Mouse (Mus musculus) mesoderm, embryonic 11.5 days (tissue): ENCODE measurements at regions not wholly inside any gene's neighbourhood (a gene's known extent, or its start where the extent isn't known, plus 50 kb on each side); places are given as distances from the start of the nearest gene placed in this dataset.
A peak's percentile ranks its signal among the peaks of the same experiment; 100 is the strongest.

Experiments used
- DNase-seq: peaks from one replicate; pipeline ENCODE4 v3.0.0-alpha.2; 2012; ENCODE audit warnings: low read depth, low spot score

DNA sequence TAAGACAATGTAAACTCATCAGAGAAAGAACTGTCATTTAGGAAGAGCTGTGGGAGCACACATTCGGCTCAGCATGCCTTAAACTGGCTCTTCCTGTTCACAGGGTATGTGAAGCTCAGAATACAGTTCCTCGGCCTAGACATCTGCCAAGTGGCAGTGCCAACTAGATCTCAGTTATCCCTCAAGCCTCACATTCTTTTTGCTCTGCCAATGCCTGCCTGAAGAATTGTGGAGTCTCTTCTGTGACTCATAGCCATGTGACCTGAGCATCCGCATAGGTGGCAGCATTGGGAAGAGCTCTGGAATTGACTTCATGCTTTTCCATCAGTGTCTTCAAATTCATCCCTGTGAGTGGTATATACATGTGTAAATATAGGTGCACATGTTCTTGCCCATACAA, 59.7 kb downstream of the Prlhr start:
- DNase-seq, result no peak

DNA sequence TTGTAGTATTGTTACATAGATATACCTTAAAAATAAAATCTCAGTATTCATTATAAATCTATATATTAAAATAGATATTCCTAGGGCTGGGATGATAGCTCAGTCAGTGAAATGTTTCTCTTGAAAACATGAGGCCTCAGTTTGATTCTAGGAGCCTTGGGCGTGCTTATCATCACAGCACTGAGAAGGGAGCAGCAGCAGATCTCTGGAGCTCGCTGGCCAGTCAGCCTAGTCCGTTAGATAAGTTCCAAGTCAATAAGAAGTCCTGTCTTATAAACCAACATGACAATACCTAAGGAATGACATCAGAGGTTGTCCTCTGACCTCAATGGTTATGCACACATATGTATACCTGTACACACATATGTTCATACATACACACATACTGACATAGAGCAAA, 68.7 kb downstream of the Prlhr start:
- no peak for DNase-seq

DNA sequence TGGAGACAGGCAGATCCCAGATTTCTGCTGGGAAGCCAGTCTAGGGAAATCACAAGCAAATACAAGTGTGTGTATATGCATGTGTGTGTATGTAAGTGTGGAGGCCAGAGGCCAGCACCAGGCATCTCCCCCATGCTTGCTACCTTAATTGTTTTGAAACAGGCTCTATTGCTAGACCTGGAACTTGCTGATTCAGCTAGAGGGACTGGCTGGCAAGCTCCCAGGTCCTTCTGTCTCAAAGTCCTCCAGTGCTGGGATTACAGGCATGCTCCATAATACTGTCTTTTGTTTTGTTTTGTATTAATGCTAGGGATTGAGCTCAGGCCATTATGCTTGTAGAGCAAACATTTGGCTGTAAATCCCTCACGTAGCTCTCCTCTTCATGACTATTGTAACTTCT, 70.4 kb downstream of the Prlhr start:
- DNase-seq, result no peak

DNA sequence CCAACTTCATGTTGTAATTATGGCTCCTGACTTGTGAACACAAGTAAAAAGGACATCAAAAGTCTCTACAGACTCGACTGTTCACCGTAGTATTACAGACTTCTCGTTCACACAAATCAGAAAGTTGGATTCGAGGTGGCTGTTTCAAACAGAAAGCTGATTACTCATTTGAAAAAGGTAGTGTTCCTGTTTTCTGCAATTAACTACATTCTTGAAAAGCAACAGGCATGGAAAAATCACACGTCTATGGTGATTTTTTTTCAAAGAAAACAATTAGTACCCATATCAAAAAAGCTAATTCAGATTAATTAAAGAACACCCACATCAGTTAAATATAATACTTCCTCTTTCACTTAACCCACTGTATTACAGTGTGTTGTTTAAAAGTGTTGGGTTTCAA, 71.5 kb downstream of the Prlhr start:
- DNase-seq, result no peak

DNA sequence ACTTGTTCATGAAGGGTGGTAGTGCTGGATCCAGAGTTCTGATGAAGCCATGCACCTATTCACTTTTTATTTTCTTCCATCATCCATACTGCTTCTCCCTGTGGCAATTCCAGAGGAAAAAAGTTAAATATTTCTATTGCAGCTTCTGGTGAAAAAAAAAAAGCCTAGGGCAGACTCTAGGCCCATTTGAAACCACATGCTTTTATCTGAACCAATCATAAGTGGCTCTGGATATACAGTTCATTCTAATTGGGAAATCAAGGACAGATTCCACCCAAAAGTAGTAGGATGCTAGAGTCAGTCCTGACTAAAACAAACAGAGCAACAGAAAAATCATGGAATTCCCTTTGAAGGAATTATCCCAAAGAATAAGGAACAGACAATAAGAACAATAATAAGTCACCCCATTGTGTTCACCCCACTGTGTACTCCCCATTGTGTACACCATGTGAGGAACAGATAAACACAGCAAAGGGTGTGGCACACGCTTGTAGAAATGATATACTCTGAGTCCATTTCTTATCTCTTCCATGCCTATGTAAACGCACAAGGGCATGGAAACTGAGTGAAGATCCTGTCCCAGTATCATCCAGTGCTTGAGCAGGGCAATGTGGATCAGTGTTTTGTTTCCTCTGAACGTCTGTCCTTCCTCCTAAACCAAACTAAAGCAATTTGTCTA, 81.4 kb downstream of the Prlhr start:
- DNase-seq, result no peak

DNA sequence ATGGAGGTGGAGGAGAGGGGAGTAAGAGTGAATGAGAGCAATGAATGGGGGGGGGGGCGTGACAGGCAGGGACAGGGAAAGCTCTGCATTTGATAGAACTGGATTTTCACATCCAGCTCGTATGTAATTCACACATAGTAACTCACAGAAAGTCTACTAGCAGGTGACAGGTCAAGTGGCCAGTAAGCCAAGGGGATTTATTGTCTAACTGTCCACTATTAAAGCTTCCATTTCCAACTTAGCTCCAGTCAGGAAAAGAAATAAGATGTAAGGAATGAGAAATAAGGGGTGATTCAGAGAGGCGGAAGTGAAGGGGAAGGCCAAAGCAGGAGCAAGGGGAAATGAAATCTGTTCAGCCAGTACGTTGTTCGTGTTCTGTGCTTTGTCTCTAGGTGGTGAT, 83.4 kb downstream of the Prlhr start:
- peak; percentile 17 for DNase-seq

DNA sequence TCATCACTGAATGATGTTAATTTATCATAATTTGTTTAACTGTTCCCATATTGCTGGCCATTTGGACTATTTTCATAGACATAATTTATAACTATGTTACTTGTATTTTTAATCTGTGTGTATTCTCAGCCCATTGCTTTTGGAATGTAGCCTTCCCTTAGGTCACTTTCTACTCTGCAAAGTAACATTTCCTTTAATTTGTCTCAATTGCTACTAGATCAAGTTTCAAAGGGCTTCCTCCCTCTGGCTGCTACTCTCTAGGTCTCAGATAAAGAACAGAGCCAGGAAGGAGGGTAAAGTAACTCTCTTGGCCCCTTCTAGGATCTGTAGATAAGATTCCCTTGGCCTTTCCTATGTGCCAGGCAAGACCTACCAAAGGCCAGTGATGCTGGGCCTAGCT, 85.4 kb downstream of the Prlhr start:
- DNase-seq, result no peak

DNA sequence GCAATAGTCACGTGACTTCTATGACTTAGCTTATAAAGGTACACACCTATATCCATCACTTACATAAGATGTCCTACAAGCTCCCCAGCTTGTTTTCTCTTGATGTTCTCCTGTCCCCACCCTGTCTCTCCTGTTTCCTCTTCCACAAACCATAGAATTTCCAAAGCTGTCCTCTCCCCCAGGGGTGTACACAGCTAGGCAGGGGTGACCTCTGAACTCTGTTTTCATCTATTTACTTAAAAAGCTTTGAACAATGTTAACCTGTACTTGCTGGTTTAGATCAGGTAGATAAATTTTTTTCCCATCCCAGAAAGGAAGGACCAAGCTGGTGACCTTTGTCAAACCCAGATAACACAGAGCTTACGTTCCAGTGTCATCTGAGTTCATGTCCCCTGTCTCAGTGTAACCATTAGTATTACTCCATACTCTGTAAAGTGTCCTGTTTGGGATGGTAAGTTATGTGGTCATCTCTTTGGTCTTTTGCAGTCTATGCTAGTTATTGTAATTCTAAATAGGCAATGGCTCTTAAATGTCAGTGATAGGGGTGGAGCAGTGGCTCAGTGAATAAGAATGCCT, 89.0 kb downstream of the Prlhr start:
- DNase-seq, result no peak

DNA sequence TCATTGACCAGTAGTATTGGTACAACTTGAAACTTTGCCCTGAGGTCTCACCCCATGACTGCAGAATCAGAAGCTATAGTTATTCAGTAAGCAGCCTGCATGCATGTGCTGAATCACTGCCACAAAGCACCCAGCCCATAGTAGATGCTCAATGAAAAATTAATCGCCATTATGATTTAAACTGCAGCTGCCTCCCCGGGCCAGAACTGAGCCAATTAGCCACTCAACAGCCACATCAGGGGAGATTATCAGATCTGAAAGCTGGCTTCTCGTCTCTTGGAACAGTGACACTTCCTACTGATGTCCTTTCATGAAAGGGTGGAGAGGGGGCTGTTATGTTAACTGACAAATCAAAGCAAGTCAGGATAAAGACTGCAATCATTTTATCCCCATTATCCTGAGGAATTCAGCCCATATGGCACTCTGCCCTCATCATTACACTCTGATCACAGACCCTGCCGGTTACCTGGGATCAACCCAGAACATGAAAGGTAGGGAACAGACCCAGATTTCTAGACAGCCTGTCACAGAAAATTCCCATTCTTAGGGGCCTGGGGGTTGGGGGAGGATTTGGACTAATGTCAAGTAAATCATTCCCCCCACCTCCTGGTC, 104.0 kb downstream of the Prlhr start:
- no peak for DNase-seq

DNA sequence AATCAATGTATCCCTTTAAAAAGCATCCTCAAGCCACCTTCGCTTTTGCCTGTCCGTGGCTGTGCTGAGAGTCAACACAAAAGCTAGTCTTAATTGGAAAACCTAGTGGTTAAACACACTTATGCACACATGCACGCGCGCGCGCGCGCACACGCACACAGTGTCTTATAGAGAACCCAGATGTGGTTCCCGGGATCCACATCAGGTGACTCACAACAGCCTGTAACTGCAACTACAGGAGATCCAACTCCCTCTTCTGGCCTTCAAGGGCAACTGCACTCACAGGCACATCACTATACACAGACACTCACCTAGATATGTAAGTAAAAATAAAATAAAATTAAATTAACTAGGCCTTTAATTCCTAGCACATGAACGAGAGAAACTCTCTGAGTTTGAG, 118.4 kb upstream of the Fam204a start:
- no peak for DNase-seq

DNA sequence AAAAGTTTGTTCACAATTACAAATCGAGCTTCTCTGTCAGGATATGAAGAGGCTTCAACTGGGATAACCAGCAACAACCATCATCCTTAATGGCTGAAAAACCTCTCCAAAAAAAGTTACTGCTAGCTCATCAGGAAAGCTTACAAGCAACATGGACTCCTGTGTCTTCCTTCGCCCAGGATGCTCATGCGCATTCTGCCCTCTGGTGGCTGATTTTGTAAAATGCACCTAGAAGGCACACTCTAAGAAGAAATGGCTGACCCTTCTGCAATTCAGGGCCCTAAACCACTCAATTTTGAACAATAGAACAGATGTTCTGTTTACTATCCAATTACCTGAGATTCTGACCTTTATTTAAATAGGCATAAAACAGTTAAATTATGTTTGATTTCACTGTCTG, 115.0 kb upstream of the Fam204a start:
- DNase-seq, result peak; percentile 77

DNA sequence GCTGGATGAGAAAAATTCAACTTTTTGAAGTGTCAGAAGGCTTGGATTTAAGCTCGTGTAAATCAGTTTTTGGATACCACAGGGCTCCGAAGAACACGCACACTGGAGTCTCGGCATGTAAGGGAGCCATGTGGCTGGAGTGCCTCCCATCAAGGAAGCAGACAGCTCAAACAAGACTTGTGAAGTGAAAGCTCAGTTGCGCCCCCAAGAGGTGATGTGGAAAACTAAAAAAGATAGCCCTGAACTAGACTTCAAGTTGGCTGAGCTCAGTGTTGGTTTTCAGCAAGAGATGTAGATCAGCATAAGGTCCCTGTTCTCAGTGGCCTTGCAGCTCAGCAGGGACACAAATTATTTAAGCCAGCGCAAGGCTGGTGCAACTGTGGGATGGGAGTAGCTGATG, 113.7 kb upstream of the Fam204a start:
- DNase-seq, result peak; percentile 44

DNA sequence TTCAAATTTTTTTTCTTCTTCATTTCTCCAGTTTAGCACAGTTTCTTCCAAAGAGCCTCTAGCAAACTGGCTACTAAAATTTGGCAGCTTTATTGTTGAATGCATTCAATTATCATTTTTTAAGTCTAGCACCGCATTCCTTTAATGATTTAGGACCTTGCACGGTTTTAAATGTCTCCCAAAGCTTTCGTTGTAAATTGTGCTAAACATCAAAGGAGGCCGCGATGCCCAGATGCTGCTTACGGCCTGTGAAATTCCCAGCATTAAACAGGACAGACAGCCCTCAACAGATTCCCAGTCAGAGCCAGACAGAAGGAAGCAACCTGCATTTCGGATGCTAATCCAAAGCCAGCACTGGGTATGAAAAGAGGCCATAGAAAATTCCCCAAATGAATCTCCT, 108.0 kb upstream of the Fam204a start:
- DNase-seq, result peak; percentile 68

DNA sequence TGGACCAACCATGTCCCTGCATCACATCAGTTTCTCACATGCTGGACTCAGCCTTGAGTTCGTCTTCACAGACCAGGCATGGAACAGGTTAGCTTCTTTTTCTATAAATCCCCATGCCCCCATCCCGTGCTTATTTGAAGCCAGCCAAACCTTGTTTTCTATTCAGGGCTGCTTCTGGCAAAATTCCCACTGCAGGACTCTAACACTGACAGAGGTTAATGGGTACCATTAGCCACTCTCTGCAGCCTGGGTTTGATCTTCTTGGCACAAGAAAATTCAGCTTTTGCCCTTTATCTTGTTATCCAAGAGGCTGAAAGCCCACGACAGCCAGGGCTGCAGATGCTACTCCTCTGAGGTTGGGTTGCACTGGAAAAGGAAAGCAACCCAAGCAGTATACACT, 101.8 kb upstream of the Fam204a start:
- no peak for DNase-seq

DNA sequence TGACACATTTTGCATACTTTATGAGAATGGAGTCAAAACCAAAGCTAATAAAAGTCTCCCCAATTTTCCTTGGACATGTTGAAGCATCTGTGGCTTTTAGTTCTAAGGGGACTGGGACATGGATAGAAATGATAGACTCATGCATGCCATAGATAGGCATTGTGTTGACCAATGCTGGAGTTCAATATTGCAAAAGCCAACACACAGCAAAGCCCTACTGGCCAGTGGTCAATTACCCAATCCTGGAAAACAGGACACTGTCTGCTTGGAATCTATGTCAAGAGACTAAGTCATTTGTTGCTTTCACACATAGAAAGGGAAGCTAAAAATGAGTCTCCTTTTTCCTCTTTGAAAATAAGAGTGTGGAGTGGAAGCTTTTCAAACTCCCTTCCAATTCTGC, 99.1 kb upstream of the Fam204a start:
- no peak for DNase-seq

DNA sequence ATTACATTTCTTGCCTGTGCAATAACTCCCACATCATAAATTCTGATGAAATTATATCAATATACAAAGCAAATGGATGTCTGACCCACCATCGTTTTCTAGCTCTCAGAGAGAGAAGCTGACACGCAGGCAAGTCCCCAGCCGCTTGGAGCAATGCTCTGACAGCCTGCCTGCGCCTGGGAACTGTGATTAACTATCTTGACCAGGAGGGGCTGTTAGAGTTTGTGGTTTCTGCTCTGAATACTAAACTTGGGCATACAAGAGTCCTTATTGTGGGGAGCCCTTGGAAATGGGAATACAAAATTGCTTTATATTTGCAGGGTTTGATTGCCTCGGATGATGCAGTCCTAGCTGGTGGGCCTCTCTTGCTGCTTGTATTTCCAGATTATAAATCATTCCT, 98.6 kb upstream of the Fam204a start:
- DNase-seq, result peak; percentile 24

DNA sequence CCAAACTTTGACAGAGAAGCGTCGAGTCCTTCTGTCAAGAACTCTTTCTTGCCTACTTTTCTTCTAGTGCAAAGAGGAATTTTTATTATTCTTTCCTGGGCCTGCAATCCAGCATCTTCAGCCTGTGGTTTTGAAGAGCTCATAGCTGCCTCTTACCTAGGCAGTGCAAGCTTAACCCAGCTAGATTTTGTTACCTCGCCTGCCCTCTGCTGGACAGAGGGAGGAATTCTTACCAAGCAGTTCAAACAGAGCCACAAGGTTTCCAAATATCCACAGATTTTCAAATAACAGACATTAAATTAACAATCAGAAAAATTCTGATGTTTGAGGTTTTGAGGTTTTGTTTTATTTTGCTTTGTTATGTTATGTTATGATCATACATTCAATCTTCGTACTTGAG, 84.1 kb upstream of the Fam204a start:
- peak; percentile 84 for DNase-seq

DNA sequence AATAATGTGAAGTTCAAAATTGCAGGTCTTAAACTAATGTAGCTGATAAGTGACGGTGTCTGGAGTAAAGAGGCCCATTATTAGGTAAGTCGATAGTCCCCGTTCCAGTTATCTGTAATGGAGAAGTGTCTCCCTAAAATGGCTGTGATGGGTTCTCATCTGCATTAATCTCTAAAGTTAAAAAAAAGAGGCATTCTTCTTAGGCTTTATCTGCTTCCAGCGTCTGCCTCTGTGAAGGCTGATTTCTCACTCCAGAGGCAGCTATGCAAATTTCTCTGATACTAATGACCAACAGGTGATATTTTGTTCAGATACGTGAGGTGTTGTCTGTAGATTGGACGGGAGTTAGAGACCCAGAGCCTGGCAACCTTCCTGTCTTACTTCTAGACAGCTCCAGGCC, 75.9 kb upstream of the Fam204a start:
- DNase-seq, result no peak

DNA sequence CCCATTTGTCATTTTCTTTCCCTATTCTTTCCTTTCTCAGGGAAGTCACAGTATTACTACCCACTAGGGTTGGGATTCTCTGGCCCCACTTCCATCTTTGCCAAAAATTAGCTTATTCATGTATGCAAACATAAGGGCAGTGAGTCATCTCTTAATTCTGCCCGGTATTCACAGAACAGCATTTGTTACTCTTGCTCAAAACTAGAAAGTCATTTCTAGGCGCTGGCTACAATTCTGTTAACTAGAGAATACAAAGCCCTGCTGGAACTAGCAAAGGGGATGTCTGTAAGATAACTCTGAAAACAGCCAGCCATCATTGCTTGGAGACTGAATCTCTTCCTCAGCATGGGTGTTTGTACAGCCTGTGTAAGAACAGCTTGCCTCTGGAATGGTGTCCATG, 74.4 kb upstream of the Fam204a start:
- DNase-seq, result no peak

DNA sequence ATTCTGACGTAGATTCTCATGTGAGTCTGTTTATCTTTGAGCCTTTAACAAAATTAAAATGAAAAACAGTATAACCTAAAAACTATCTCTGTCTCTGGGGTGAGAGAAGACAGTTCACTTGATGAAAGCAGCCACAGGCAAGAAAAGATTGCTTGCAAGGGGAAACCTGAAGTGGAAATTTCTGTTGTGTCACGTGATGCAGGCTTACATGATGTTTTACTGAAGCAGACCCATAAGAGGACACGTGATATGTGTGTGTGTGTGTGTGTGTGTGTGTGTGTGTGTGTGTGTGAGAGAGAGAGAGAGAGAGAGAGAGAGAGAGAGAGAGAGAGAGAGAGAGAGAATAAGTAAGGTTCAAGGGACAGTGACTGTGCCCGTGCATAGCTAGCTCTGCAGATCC, 63.7 kb upstream of the Fam204a start:
- DNase-seq, result no peak

DNA sequence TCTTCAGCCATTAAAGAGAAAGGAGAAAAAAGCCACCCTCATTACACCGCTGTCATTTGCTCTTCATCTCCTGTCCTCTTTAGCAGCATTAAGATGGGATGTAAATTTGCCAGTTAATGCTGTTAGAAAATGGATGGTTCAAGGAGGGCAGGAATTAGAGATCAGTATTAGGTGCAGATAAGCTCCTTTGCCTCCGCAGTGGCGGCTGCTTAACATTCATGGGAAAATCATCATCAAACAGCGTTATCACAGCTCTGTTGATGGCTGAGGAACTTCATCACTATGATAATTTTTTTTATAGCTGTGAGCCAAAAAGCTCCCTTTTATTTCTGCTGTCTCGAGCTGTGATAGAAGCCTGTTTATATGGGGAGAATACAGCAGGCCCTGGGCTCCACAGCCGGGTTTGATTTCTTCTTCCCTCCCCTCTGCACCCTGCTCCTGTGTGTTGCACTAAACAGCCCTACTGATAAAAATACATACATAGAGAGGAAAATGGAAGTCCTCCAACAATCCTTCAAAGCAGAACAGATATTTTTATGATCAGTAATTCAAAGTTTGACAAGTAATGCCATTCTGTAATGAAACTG, 60.4 kb upstream of the Fam204a start:
- DNase-seq, result no peak

DNA sequence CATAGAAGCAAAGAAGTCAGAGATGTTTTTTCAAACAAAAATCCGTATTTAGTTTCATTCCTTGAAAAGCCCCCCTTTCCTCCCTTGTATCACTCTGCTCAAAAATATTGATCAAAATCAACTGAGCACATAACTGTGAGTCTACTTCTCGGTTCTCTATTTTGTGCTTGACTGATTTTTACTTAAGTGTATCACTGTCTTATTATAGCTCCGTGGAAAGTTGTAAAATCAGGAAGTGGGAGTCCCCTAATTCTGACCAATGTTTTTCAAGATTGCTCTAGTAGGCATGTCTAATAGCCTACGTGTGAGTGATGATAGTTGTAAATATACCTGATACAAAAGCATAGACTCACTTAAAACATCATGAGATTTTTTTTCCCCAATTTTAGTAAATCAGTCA, 58.4 kb upstream of the Fam204a start:
- no peak for DNase-seq
